Mouse (Mus musculus): ENCODE results near the gene Rubcn. TPM values are rescaled to one million over a fixed set of nuclear protein-coding genes. Genes with fewer than 3 reads are reported as not detected.

Gene Rubcn
- total RNA-seq (2023), result 26.7 TPM

DNA sequence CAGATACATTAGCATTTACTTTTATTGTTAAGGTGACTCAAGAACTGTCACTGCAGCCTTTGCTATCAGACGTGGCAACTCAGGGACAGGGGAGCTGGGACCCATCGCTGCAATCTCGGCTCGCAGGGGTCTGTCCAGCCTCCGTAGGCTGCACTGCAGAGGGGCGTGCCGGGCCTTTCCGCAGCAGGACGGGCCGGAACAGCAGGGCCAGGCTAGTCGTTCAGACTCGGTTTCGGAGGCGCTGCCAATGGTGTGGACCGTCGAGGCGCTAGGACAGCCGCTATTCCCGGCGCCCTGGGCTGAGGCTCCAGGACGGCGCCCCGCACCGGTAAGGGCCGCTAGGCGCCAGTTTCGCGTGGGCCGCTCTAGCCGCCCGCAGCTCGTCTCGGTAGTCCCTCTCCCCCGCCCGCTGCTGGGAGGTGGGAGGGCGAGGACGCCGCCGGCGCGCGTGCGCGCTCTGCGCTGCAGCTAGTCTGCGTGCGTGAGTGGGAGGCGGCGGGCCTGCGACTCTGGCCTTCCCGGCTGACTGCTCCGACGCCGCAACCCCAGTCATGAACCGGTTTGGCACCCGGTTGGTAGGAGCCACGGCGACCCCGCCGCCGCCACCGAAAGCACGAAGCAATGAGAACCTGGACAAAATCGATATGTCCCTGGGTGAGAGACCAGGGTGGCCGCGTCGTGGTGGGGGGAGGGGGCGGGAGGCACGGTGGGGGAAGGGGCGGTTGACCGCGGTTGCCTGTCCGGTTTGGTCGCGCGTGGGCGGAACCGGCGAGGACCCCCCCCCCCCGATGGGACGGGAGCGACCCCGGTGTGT is at the start of gene Rubcn, which contains the start of gene Fyttd1:
Gene Rubcn (minus strand): TSS at position 424 of the 814 bp plus-strand sequence.
Gene Fyttd1 (plus strand): TSS at position 158 of the 814 bp plus-strand sequence.

DNA sequence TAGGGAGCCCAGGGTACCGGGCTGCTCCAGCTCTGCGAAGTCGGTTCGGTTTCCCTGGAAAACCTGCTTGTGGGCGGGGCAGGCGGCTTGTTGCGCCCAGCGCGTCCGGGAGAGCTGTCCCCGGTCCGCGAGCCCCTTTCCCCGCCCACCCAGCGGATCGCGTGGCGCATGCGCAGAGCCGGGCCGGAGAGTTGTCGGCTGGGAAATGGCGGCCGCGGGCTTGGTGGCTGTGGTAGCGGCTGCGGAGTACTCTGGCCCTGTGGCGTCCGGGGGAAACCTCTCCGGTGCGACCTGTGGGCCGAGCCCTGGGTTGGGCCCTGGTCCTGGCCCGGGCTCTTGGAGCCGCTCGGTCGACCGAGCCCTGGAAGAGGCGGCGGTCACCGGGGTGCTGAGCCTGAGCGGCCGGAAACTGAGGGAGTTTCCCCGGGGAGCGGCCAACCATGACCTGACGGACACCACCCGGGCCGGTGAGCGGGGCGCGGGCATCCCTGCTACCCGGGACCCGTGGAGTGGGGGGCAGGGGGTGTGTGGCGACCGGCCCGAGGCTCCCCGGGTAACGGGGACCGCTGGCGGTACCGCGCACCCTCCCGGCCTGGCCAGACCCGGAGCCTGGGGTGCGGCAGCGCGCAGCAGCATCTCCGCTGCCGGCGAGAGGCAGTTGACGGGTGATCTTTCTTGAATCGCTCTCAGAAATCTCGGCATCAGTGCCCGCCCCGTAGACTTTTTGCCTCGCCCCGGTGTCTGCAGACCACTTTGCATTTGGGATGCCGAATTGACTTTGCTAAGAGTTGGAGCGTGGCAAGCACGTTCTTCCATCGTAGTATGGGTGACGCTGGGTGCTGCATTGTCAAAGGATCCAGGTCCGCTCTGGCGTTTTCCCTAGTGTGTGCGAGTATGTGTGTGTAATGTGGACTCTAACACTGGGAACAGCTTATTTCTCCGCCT is 36.6 kb upstream of the Rubcn start, which contains the start of gene Lrch3:
Gene Lrch3 (plus strand): TSS at position 164 of the 945 bp plus-strand sequence.

DNA sequence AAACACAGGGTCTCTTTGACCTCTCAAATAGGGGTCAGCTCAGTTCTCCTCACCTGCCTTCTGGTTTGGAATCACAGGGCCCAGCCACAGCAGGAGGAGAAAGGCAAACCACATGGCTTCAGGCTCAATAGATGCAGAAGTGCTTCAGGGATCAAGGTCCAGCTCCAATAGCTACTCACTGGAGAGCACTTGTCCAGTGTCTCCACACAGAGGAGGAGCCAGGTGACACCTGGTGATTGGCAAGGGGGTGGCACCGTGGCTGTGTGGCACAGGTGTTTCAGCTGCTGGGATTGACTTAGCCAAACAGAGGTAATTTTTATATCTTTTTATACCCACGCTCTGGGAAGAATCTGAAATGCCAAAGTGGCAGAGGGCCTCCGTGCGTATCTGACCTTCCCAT is 67.2 kb downstream of the Rubcn start, which contains the start of gene Smbd1:
Gene Smbd1 (minus strand): TSS at position 157 of the 400 bp plus-strand sequence.

DNA sequence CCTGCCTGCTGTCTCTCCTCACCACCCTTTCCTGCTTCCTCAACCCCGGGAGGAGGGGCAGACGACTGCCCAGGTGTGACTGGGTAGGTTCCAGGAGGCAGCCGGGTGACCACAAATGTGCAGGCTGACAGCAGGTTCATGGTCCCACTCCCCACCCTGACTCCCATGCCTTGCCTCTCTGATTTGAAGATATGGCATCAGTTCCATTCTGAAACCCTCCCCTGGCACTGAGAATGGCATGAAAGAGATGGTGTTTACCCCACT is 80.2 kb downstream of the Rubcn start, which contains the start of gene Muc20:
Gene Muc20 (minus strand): TSS at position 10 of the 264 bp plus-strand sequence.

Other genes starting within 250 kb of the Rubcn start
- gene Tnk2, start 233.9 kb downstream of the Rubcn start, total RNA-seq (2023), result 42.7 TPM
- not detected for gene Muc4, start 141.9 kb downstream of the Rubcn start, total RNA-seq (2023)
- not detected for gene Muc20, start 80.3 kb downstream of the Rubcn start, total RNA-seq (2023)
- gene Smbd1, start 67.3 kb downstream of the Rubcn start, total RNA-seq (2023), result not detected
- 54.4 TPM for gene Fyttd1, start 266 bp downstream of the Rubcn start, total RNA-seq (2023)
- gene Lrch3, start 36.3 kb upstream of the Rubcn start, total RNA-seq (2023), result 79.3 TPM
- gene Iqcg, start 178.5 kb upstream of the Rubcn start, total RNA-seq (2023), result not detected
- gene Rpl35a, start 178.7 kb upstream of the Rubcn start, total RNA-seq (2023), result 1,575 TPM
- gene Lmln, start 184.8 kb upstream of the Rubcn start, total RNA-seq (2023), result 1.3 TPM